26 mouse cellular contexts compared by ENCODE assay signal in the genomic region with DNA sequence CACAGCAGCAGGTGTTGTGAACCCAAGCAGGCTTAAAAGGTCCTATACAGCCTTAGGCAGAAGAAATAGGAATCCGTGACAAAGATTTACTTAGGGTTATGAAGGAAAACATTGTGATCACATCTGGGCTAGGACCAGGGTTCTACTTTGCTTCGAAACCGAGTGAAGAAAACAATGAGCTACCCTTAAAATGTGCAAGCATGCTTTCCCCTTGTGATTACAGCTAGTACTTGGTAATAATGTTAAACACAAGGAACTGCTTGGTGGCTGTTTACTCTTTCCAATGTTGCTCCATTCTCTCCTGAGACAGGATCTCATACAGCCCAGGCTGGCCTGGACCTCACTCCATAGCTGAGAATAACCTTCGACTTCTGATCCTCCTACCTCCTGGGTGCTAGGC. TPM values are rescaled to one million over a fixed set of nuclear protein-coding genes. Genes with fewer than 3 reads are reported as not detected.
DNase-seq lines count a peak whose midpoint lies in the region; ATAC-seq lines count a peak whose summit lies in the region.
"Had no signal": no experiment of that assay in that cellular context is flagged by ENCODE, and none has a peak within 500 bp of the region (broad histone marks: within the 10 kb centered on the region; RNA-seq: fewer than 3 reads in every experiment).

No protein-coding gene starts in this region.

- H3K9ac ChIP-seq in neural tube, embryonic 12.5 days, result no peak overlapping the region
- no peak overlapping the region for H3K9ac ChIP-seq in neural tube, embryonic 15.5 days (replicated peaks)
- no peak overlapping the region for H3K9ac ChIP-seq in intestine, embryonic 15.5 days
- H3K9ac ChIP-seq: embryonic facial prominence, embryonic 12.5 days; liver, postnatal 0 days had no signal

- no peaks in the 10 kb centered on the region for H3K9me3 ChIP-seq in neural tube, embryonic 12.5 days
- H3K9me3 ChIP-seq in neural tube, embryonic 15.5 days (replicated peaks), result no peaks in the 10 kb centered on the region
- no peaks in the 10 kb centered on the region for H3K9me3 ChIP-seq in limb, embryonic 10.5 days (replicated peaks)
- no peaks in the 10 kb centered on the region for H3K9me3 ChIP-seq in intestine, embryonic 15.5 days
- H3K9me3 ChIP-seq: embryonic facial prominence, embryonic 12.5 days had no signal

- H3K4me1 ChIP-seq in neural tube, embryonic 12.5 days, result peaks cover 90% of the 10 kb centered on the region
- H3K4me1 ChIP-seq in neural tube, embryonic 15.5 days, result peaks cover 57% of the 10 kb centered on the region
- peaks cover 94% of the 10 kb centered on the region for H3K4me1 ChIP-seq in limb, embryonic 10.5 days
- peaks cover 17% of the 10 kb centered on the region for H3K4me1 ChIP-seq in intestine, embryonic 15.5 days (replicated peaks)

- H3K4me3 ChIP-seq in neural tube, embryonic 12.5 days, result no peak overlapping the region
- no peak overlapping the region for H3K4me3 ChIP-seq in neural tube, embryonic 15.5 days (replicated peaks)
- no peak overlapping the region; the same call in none of the 2 replicates for H3K4me3 ChIP-seq in limb, embryonic 10.5 days
- H3K4me3 ChIP-seq in intestine, embryonic 15.5 days (replicated peaks), result no peak overlapping the region
- H3K4me3 ChIP-seq: embryonic facial prominence, embryonic 12.5 days; heart, adult 2 months; myocyte had no signal

- H3K4me2 ChIP-seq in neural tube, embryonic 12.5 days (replicated peaks), result 0 out of 2 replicates have a peak overlapping the region, but pooled peaks have one; percentile 1
- no peak overlapping the region for H3K4me2 ChIP-seq in neural tube, embryonic 15.5 days
- H3K4me2 ChIP-seq in intestine, embryonic 15.5 days (replicated peaks), result no peak overlapping the region

- H3K27me3 ChIP-seq in neural tube, embryonic 12.5 days (replicated peaks), result no peaks in the 10 kb centered on the region
- H3K27me3 ChIP-seq in neural tube, embryonic 15.5 days (replicated peaks), result no peaks in the 10 kb centered on the region
- no peaks in the 10 kb centered on the region for H3K27me3 ChIP-seq in limb, embryonic 10.5 days (ENCODE audit: low read depth, poor library complexity, severe bottlenecking)
- peaks cover 18% of the 10 kb centered on the region for H3K27me3 ChIP-seq in intestine, embryonic 15.5 days (replicated peaks)

- 12% methylated on average over 4 of the region's 4 CpGs for WGBS in neural tube, embryonic 12.5 days
- WGBS in neural tube, embryonic 15.5 days, result 23% methylated on average over 4 of the region's 4 CpGs
- 42% methylated on average over 4 of the region's 4 CpGs for WGBS in limb, embryonic 10.5 days
- 74% methylated on average over 4 of the region's 4 CpGs for WGBS in intestine, embryonic 15.5 days

- H3K27ac ChIP-seq in neural tube, embryonic 12.5 days, result no peak overlapping the region
- H3K27ac ChIP-seq in neural tube, embryonic 15.5 days (replicated peaks), result no peak overlapping the region
- H3K27ac ChIP-seq in limb, embryonic 10.5 days, result peak overlapping the region; percentile 96
- no peak overlapping the region for H3K27ac ChIP-seq in intestine, embryonic 15.5 days
- H3K27ac ChIP-seq: embryonic facial prominence, embryonic 12.5 days; heart, adult 2 months had no signal

- DNase-seq in embryo, embryonic 10.5 days (ENCODE audit: low spot score), result peak; percentile 51
- DNase-seq in embryo, embryonic 11 days, result no peak
- DNase-seq in limb, embryonic 10.5 days (ENCODE audit: low spot score), result no peak
- DNase-seq in left cerebral cortex, adult 9 months (ENCODE audit: low spot score in 2 of 2), result no peak
- DNase-seq: adrenal gland, postnatal 10 days; cerebellum, postnatal 10 days; gastrocnemius, postnatal 14 days; heart, adult 2 months; heart, postnatal 36 days; kidney, adult 9 months; kidney, postnatal 25 days; left cerebral cortex, postnatal 4 days; liver, postnatal 0 days; lung, postnatal 14 days; spleen, adult 18-20 months; thymus, postnatal 36 days had no signal

- H3K36me3 ChIP-seq in neural tube, embryonic 12.5 days, result peaks cover 7% of the 10 kb centered on the region; the same call in 1 of the 2 replicates
- no peaks in the 10 kb centered on the region for H3K36me3 ChIP-seq in neural tube, embryonic 15.5 days
- peaks cover 62% of the 10 kb centered on the region for H3K36me3 ChIP-seq in limb, embryonic 10.5 days
- no peaks in the 10 kb centered on the region for H3K36me3 ChIP-seq in intestine, embryonic 15.5 days

- no peak for ATAC-seq in neural tube, embryonic 12.5 days (ENCODE audit: low FRiP score, low read depth)
- ATAC-seq in neural tube, embryonic 15.5 days (ENCODE audit: low FRiP score), result no peak
- no peak for ATAC-seq in erythroblast, adult 5-6 weeks (replicated peaks; ENCODE audit: low FRiP score, poor library complexity, severe bottlenecking)
- no peak for ATAC-seq in intestine, embryonic 15.5 days
- ATAC-seq: activated CD4-positive, CD25-positive, alpha-beta regulatory T cell, adult 4 months; CD4-positive, CD25-positive, alpha-beta regulatory T cell, adult 4 months; liver, postnatal 0 days had no signal

RNA-seq across cellular contexts. Expression of a gene that starts 20.2 kb away (rescaled TPM):
- polyA plus RNA-seq in neural tube, embryonic 12.5 days (2016; fragmentation: Nextera tagmentation; extraction: Ambion mirVana), result 32.6 and 36.4 TPM in 2 replicates
- polyA plus RNA-seq in neural tube, embryonic 15.5 days (2015; fragmentation: Nextera tagmentation; extraction: Ambion mirVana), result 7.9 and 8.9 TPM in 2 replicates
- 230 and 420 TPM in 2 replicates for polyA plus RNA-seq in limb, embryonic 10.5 days (2016; fragmentation: Nextera tagmentation; extraction: Ambion mirVana)
- not detected in 2 replicates for total RNA-seq in erythroblast, adult 5-6 weeks (2015; ENCODE audit: low replicate concordance)
- total RNA-seq in erythroblast, adult 5-6 weeks (2017; ENCODE audit: low replicate concordance), result not detected in 2 replicates
- 0.99 and 1.4 TPM in 2 replicates for polyA plus RNA-seq in intestine, embryonic 15.5 days (2015; fragmentation: Nextera tagmentation; extraction: Ambion mirVana)
- total RNA-seq: liver, adult 2 months; megakaryocyte, adult 5-6 weeks had no signal
- polyA plus RNA-seq: activated CD4-positive, CD25-positive, alpha-beta regulatory T cell, adult 4 months; CD4-positive, CD25-positive, alpha-beta regulatory T cell, adult 4 months; liver, adult 2 months; liver, postnatal 0 days; myocyte had no signal

RNA-seq across cellular contexts. Expression of a gene that starts 34.0 kb away (rescaled TPM):
- 5.4 and 5.7 TPM in 2 replicates for polyA plus RNA-seq in neural tube, embryonic 12.5 days (2016; fragmentation: Nextera tagmentation; extraction: Ambion mirVana)
- 6.4 and 8.9 TPM in 2 replicates for polyA plus RNA-seq in neural tube, embryonic 15.5 days (2015; fragmentation: Nextera tagmentation; extraction: Ambion mirVana)
- polyA plus RNA-seq in limb, embryonic 10.5 days (2016; fragmentation: Nextera tagmentation; extraction: Ambion mirVana), result 8.7 and 9.0 TPM in 2 replicates
- 10.2 and 13.2 TPM in 2 replicates for total RNA-seq in erythroblast, adult 5-6 weeks (2015; ENCODE audit: low replicate concordance)
- 14.5 and 15.3 TPM in 2 replicates for total RNA-seq in erythroblast, adult 5-6 weeks (2017; ENCODE audit: low replicate concordance)
- 9.4 and 9.7 TPM in 2 replicates for polyA plus RNA-seq in intestine, embryonic 15.5 days (2015; fragmentation: Nextera tagmentation; extraction: Ambion mirVana)

RNA-seq across cellular contexts. Expression of a gene that starts 59.9 kb away (rescaled TPM):
- 10.3 and 11.7 TPM in 2 replicates for polyA plus RNA-seq in neural tube, embryonic 12.5 days (2016; fragmentation: Nextera tagmentation; extraction: Ambion mirVana)
- polyA plus RNA-seq in neural tube, embryonic 15.5 days (2015; fragmentation: Nextera tagmentation; extraction: Ambion mirVana), result 15.1 and 17.8 TPM in 2 replicates
- polyA plus RNA-seq in limb, embryonic 10.5 days (2016; fragmentation: Nextera tagmentation; extraction: Ambion mirVana), result 11.1 and 11.2 TPM in 2 replicates
- total RNA-seq in erythroblast, adult 5-6 weeks (2015; ENCODE audit: low replicate concordance), result not detected in 2 replicates
- 0.56 TPM in 1 of 2 replicates, not detected in the other for total RNA-seq in erythroblast, adult 5-6 weeks (2017; ENCODE audit: low replicate concordance)
- 21.1 and 22.7 TPM in 2 replicates for polyA plus RNA-seq in intestine, embryonic 15.5 days (2015; fragmentation: Nextera tagmentation; extraction: Ambion mirVana)
